Mouse (Mus musculus) gastrocnemius, adult 2 months (tissue): ENCODE measurements around the gene 0610030E20Rik. TPM values are rescaled to one million over a fixed set of nuclear protein-coding genes. Genes with fewer than 3 reads are reported as not detected.

Source experiments
- DNase-seq: peaks from one replicate; pipeline ENCODE4 v3.0.0; 2022
- H3K27ac ChIP-seq: fragments of 200-600 bp; 2 replicates; pipeline ENCODE4 v1.8.1; 2022; ENCODE audit warnings: mild to moderate bottlenecking
- H3K4me3 ChIP-seq: fragments of 200-600 bp; 2 replicates; pipeline ENCODE4 v1.8.1; 2022; ENCODE audit warnings: mild to moderate bottlenecking, moderate library complexity
- CTCF ChIP-seq: fragments of 200-600 bp; IDR thresholded peaks from 2 replicates; pipeline ENCODE4 v1.8.1; 2022; ENCODE audit warnings: antibody characterized with exemption, mild to moderate bottlenecking, moderate library complexity
- intact Hi-C: fragments of 180-260 bp; cut with DNase I; formaldehyde crosslinking; loops from one replicate; pipeline ENCODE4 v1.15.1; 2025
- total RNA-seq, 2 experiments: library from RNA; stranded (reverse); gene quantifications; 2 replicates each; pipeline ENCODE4 v1.2.3; 2021

The 0610030E20Rik gene
- total RNA-seq, 2 experiments from 2014 or later = 10.1 to 11.7 TPM

GRCm38 (mm10) chr6:72352636-72353405 is 5.7 kb downstream of the 0610030E20Rik start:
- no peak for TF ChIP-seq CTCF
- no peak for DNase-seq
- intact Hi-C loops = no loop called here
- peak overlapping the region; percentile 16 for H3K4me3 ChIP-seq
- H3K27ac ChIP-seq = peak overlapping the region; percentile 98

GRCm38 (mm10) chr6:72354025-72354424 is 6.9 kb downstream of the 0610030E20Rik start:
- no peak for TF ChIP-seq CTCF
- peak overlapping the region; percentile 98 for H3K27ac ChIP-seq
- DNase-seq = no peak
- intact Hi-C loops = no loop called here
- peak overlapping the region; percentile 95 for H3K4me3 ChIP-seq

- TF ChIP-seq CTCF = peak; percentile 61
- peak within 1 kb of the TSS; percentile 98 for H3K27ac ChIP-seq
- intact Hi-C loops = no loop called here
- H3K4me3 ChIP-seq = peak within 1 kb of the TSS; percentile 95
- DNase-seq = peak; percentile 97
Observed at GRCm38 (mm10) chr6:72355066-72355911, 8.2 kb downstream of the 0610030E20Rik start, which contains the start of gene Tmem150a. TSS of gene Tmem150a (plus strand) at chr6:72355447.

GRCm38 (mm10) chr6:72356001-72356532 is 8.9 kb downstream of the 0610030E20Rik start:
- TF ChIP-seq CTCF = no peak
- no peak for DNase-seq
- H3K4me3 ChIP-seq = peak overlapping the region; percentile 95
- intact Hi-C loops = no loop called here
- peak overlapping the region; percentile 98 for H3K27ac ChIP-seq

- Histone ChIP-seq H3K4me3 (no peak overlapping the region), H3K27ac (peak overlapping the region; percentile 98)
- TF ChIP-seq CTCF = no peak
- intact Hi-C loops = no loop called here
- DNase-seq = peak; percentile 57
Observed at GRCm38 (mm10) chr6:72357164-72358079, 10.3 kb downstream of the 0610030E20Rik start.

GRCm38 (mm10) chr6:72358086-72358764 is 11.1 kb downstream of the 0610030E20Rik start:
- no peak for TF ChIP-seq CTCF
- intact Hi-C loops = no loop called here

GRCm38 (mm10) chr6:72359343-72359742 is 12.2 kb downstream of the 0610030E20Rik start:
- Histone ChIP-seq H3K27ac (no peak overlapping the region), H3K4me3 (no peak overlapping the region)
- no peak for TF ChIP-seq CTCF
- no peak for DNase-seq
- intact Hi-C loops = no loop called here

More at GRCm38 (mm10) chr6:72358086-72358764, 11.1 kb downstream of the 0610030E20Rik start:
- H3K4me3 ChIP-seq = no peak overlapping the region
- no peak for DNase-seq
- no peak overlapping the region for H3K27ac ChIP-seq

- peak; percentile 10; the same call in 1 of the 2 replicates for TF ChIP-seq CTCF
- DNase-seq = no peak
- Histone ChIP-seq H3K27ac (0 out of 2 replicates have a peak overlapping the region, but pooled peaks have one; percentile 25), H3K4me3 (no peak overlapping the region)
- intact Hi-C loops = no loop called here
Observed at GRCm38 (mm10) chr6:72359891-72360598, 12.9 kb downstream of the 0610030E20Rik start.

- DNase-seq = no peak
- intact Hi-C loops = no loop called here
- TF ChIP-seq CTCF = no peak
- Histone ChIP-seq H3K27ac (0 out of 2 replicates have a peak overlapping the region, but pooled peaks have one; percentile 25), H3K4me3 (no peak overlapping the region; the same call in 1 of the 2 replicates)
Observed at GRCm38 (mm10) chr6:72360599-72360935, 13.4 kb downstream of the 0610030E20Rik start.

- no peak for TF ChIP-seq CTCF
- intact Hi-C loops = no loop called here
- Histone ChIP-seq H3K27ac (no peak overlapping the region), H3K4me3 (peak overlapping the region; percentile 86)
- DNase-seq = no peak
Observed at GRCm38 (mm10) chr6:72361121-72361551, 14.0 kb downstream of the 0610030E20Rik start.
